Mouse (Mus musculus) c-Kit-positive CD71-negative TER-119-negative erythroid progenitor cells, embryonic 14.5 days (primary cell): ENCODE measurements around the gene Sfxn5.

Source experiments
- DNase-seq: peaks from one replicate; pipeline ENCODE4 v3.0.0-alpha.2; 2013; ENCODE audit warnings: low read depth

Gene Sfxn5

GRCm38 (mm10) chr6:85232045-85232444 lies 101.2 kb downstream of the Sfxn5 start:
- DNase-seq, result no peak

GRCm38 (mm10) chr6:85231469-85231868 lies 101.8 kb downstream of the Sfxn5 start:
- no peak for DNase-seq

GRCm38 (mm10) chr6:85230762-85231161 lies 102.5 kb downstream of the Sfxn5 start:
- no peak for DNase-seq

- DNase-seq, result no peak
Measured at GRCm38 (mm10) chr6:85227520-85227919, 105.7 kb downstream of the Sfxn5 start.

GRCm38 (mm10) chr6:85226570-85226969 lies 106.7 kb downstream of the Sfxn5 start:
- no peak for DNase-seq

GRCm38 (mm10) chr6:85224442-85224891 lies 108.8 kb downstream of the Sfxn5 start:
- DNase-seq, result no peak

- no peak for DNase-seq
Measured at GRCm38 (mm10) chr6:85223498-85224150, 109.6 kb downstream of the Sfxn5 start.

- DNase-seq, result no peak
Measured at GRCm38 (mm10) chr6:85222551-85222950, 110.7 kb downstream of the Sfxn5 start.

GRCm38 (mm10) chr6:85220917-85221316 lies 112.3 kb downstream of the Sfxn5 start:
- no peak for DNase-seq

- no peak for DNase-seq
Measured at GRCm38 (mm10) chr6:85219706-85220105, 113.5 kb downstream of the Sfxn5 start.

GRCm38 (mm10) chr6:85218684-85219445 lies 114.4 kb downstream of the Sfxn5 start:
- no peak for DNase-seq

- DNase-seq, result no peak
Measured at GRCm38 (mm10) chr6:85218251-85218650, 115.0 kb downstream of the Sfxn5 start.

GRCm38 (mm10) chr6:85210686-85211085 lies 122.5 kb downstream of the Sfxn5 start:
- no peak for DNase-seq

- no peak for DNase-seq
Measured at GRCm38 (mm10) chr6:85209226-85209967, 123.8 kb downstream of the Sfxn5 start.

- DNase-seq, result no peak
Measured at GRCm38 (mm10) chr6:85207345-85207744, 125.9 kb downstream of the Sfxn5 start.

GRCm38 (mm10) chr6:85206939-85207285 lies 126.3 kb downstream of the Sfxn5 start:
- DNase-seq, result no peak

- DNase-seq, result no peak
Measured at GRCm38 (mm10) chr6:85206182-85206938, 126.9 kb downstream of the Sfxn5 start.

GRCm38 (mm10) chr6:85197951-85198350 lies 135.3 kb downstream of the Sfxn5 start:
- no peak for DNase-seq

GRCm38 (mm10) chr6:85193381-85194318 lies 139.6 kb downstream of the Sfxn5 start:
- no peak for DNase-seq

GRCm38 (mm10) chr6:85191751-85192440 lies 141.3 kb downstream of the Sfxn5 start:
- no peak for DNase-seq
